ENCODE assay signal across 14 mouse cellular contexts in genomic region chr7:16808647-16809046, GRCm38 (mm10).
"Had no signal": no experiment of that assay in that cellular context is flagged by ENCODE, and none has a peak within 500 bp of the region (broad histone marks: within the 10 kb centered on the region; RNA-seq: fewer than 3 reads in every experiment).

No protein-coding gene starts in this region.

- H3K9me3 ChIP-seq: liver, embryonic 13.5 days; midbrain, embryonic 15.5 days; neural tube, embryonic 12.5 days; neural tube, embryonic 15.5 days had no signal

- H3K27me3 ChIP-seq: midbrain, embryonic 15.5 days; neural tube, embryonic 15.5 days had no signal

- H3K4me3 ChIP-seq: left cerebral cortex, adult 2 months; liver, embryonic 13.5 days; midbrain, embryonic 15.5 days; neural tube, embryonic 12.5 days; neural tube, embryonic 15.5 days had no signal

- H3K36me3 ChIP-seq: midbrain, embryonic 15.5 days had no signal

- H3K9ac ChIP-seq: liver, embryonic 13.5 days; lung, embryonic 14.5 days; midbrain, embryonic 15.5 days; neural tube, embryonic 12.5 days; neural tube, embryonic 15.5 days had no signal

- H3K4me2 ChIP-seq: liver, embryonic 13.5 days; lung, embryonic 14.5 days; midbrain, embryonic 15.5 days; neural tube, embryonic 12.5 days; neural tube, embryonic 15.5 days had no signal

- DNase-seq: kidney, adult 18-20 months; kidney, adult 9 months; layer of hippocampus, postnatal 36 days; liver, embryonic 13.5 days; lung, embryonic 14.5 days; lung, postnatal 14 days; retina, postnatal 1 day; right cerebral cortex, postnatal 25 days; spleen, adult 18-20 months had no signal

- ATAC-seq: midbrain, embryonic 15.5 days had no signal

- H3K27ac ChIP-seq: left cerebral cortex, adult 2 months; liver, embryonic 13.5 days; macrophage; midbrain, embryonic 15.5 days; neural tube, embryonic 12.5 days; neural tube, embryonic 15.5 days had no signal
